Comparison of ENCODE assay signal across 9 mouse cellular contexts in genomic region chr2:148292895-148293294, GRCm38 (mm10).
DNase-seq lines count a peak whose midpoint lies in the region.
"Had no signal": no experiment of that assay in that cellular context is flagged by ENCODE, and none has a peak within 500 bp of the region (broad histone marks: within the 10 kb centered on the region; RNA-seq: fewer than 3 reads in every experiment).

No protein-coding gene starts in this region.

- peak; percentile 6 for DNase-seq in embryo, embryonic 11 days
- DNase-seq in embryo, embryonic 10 days (ENCODE audit: low spot score) = no peak
- peak; percentile 11 for DNase-seq in layer of hippocampus, adult 11-12 months (ENCODE audit: low spot score)
- no peak for DNase-seq in layer of hippocampus, adult 9-10 months (ENCODE audit: low spot score)
- DNase-seq in urinary bladder, postnatal 14 days (ENCODE audit: low spot score) = peak; percentile 11
- DNase-seq in urinary bladder, postnatal 4 days (ENCODE audit: low spot score in 2 of 2) = no peak
- DNase-seq in cerebellum, adult 18-20 months = no peak
- no peak for DNase-seq in adrenal gland, postnatal 10 days
- DNase-seq: cerebellum, adult 11-12 months had no signal

Comparison
In these comparisons a context has a peak if more than half of its experiments do, and no peak if none do; other contexts are left out.
1. DNase-seq: peak in embryo, embryonic 11 days (single experiment), layer of hippocampus, adult 11-12 months (single experiment) and urinary bladder, postnatal 14 days (single experiment); none in embryo, embryonic 10 days (single experiment), layer of hippocampus, adult 9-10 months (single experiment), urinary bladder, postnatal 4 days (0 of 2), cerebellum, adult 18-20 months (0 of 2) and adrenal gland, postnatal 10 days (single experiment).